Mouse (Mus musculus): ENCODE data around the gene Ggta1. TPM values are rescaled to one million over a fixed set of nuclear protein-coding genes. Genes with fewer than 3 reads are reported as not detected.

The Ggta1 gene
- polyA plus RNA-seq, 1 experiment: 3.5 TPM

GRCm38 (mm10) chr2:35480073-35480472, 17.0 kb upstream of the Ggta1 start:
- no peak for TF ChIP-seq POLR2A (IDR thresholded peaks at IDR 0.05; ENCODE audit: low read depth, low read length)
- no peak for TF ChIP-seq CTCF (IDR thresholded peaks at IDR 0.05; ENCODE audit: extremely low read depth, insufficient read length, insufficient replicate concordance, low read depth, low read length)
- Histone ChIP-seq H3K4me3 (ENCODE audit: low read depth, low read length) (no peak overlapping the region), H3K27me3 (ENCODE audit: control insufficient read depth, insufficient read depth, low read length) (no peaks in the 10 kb centered on the region), H3K27ac (ENCODE audit: insufficient read depth, low read depth, low read length) (peak overlapping the region; percentile 16; the same call in 1 of the 2 replicates), H3K36me3 (ENCODE audit: control insufficient read depth, insufficient read depth, low read length) (no peaks in the 10 kb centered on the region), H3K4me1 (ENCODE audit: control insufficient read depth, insufficient read depth, insufficient read length, low read length) (peaks cover 7% of the 10 kb centered on the region)
- WGBS: 60% methylated on average over 3 of the region's 3 CpGs

DNA sequence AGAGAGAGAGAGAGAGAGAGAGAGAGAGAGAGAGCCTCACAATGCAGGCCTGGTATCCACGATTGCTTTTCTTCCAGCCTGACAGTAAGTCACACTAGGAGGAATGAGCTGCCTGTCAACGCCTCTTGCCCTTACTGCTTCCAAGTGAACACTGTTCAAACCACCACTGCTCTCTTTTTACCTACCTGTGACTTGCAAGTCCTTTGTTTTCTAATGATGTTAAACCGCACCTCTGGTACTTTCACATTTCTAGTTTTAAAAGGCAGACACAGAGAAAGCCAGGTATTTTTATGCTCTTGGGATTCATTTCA, 15.7 kb upstream of the Ggta1 start:
- Histone ChIP-seq H3K27ac (ENCODE audit: insufficient read depth, low read depth, low read length) (no peak overlapping the region), H3K4me1 (ENCODE audit: control insufficient read depth, insufficient read depth, insufficient read length, low read length) (peaks cover 7% of the 10 kb centered on the region), H3K27me3 (ENCODE audit: control insufficient read depth, insufficient read depth, low read length) (no peaks in the 10 kb centered on the region), H3K4me3 (ENCODE audit: low read depth, low read length) (no peak overlapping the region), H3K36me3 (ENCODE audit: control insufficient read depth, insufficient read depth, low read length) (no peaks in the 10 kb centered on the region)
- TF ChIP-seq CTCF (IDR thresholded peaks at IDR 0.05; ENCODE audit: extremely low read depth, insufficient read length, insufficient replicate concordance, low read depth, low read length) (no peak), POLR2A (IDR thresholded peaks at IDR 0.05; ENCODE audit: low read depth, low read length) (no peak)
- WGBS: 72% methylated on average over 3 of the region's 3 CpGs

DNA sequence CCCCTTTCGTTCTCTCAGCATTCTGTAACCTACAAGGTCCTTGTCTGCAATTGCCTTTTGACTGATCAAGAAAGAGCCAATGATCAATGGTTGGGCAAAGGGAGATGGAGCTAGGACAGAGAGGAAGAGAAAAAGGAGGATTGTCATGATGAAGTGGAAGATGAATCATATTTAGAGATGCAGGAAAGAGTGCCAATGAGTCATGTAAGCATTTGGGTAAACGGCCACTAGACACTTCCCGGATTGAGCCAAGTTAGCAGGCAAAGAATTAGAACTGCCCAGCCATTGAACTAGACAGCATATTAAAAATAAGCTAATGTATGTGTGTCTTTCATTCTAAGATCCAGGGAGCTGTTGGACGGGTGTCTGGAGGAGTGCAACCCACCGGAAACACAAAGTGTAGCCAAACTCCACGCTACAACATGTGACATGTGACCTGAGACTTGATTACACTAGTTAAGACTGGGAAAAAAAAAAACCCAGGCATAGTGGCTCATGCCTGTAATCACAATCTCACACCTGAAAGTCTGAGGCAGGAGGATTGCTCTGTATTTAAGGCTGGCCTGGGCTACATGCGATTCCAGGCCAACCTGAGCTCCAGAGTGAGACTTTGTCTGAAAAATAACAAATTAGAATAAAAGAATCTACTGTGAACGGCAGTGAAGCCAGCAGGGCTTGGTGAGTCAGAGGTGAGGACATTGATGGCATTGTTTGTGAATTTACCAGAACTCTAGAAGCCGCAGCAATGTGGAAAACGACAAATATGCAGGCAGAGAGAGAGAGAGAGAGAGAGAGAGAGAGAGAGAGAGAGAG, 15.2 kb upstream of the Ggta1 start:
- TF ChIP-seq POLR2A (IDR thresholded peaks at IDR 0.05; ENCODE audit: low read depth, low read length) (no peak), CTCF (IDR thresholded peaks at IDR 0.05; ENCODE audit: extremely low read depth, insufficient read length, insufficient replicate concordance, low read depth, low read length) (no peak)
- H3K27ac ChIP-seq (ENCODE audit: insufficient read depth, low read depth, low read length): no peak overlapping the region
- no peak overlapping the region for H3K4me3 ChIP-seq (ENCODE audit: low read depth, low read length)
- no peaks in the 10 kb centered on the region for H3K36me3 ChIP-seq (ENCODE audit: control insufficient read depth, insufficient read depth, low read length)
- H3K27me3 ChIP-seq (ENCODE audit: control insufficient read depth, insufficient read depth, low read length): no peaks in the 10 kb centered on the region
- peaks cover 7% of the 10 kb centered on the region for H3K4me1 ChIP-seq (ENCODE audit: control insufficient read depth, insufficient read depth, insufficient read length, low read length)
- WGBS: 74% methylated on average over 10 of the region's 10 CpGs

DNA sequence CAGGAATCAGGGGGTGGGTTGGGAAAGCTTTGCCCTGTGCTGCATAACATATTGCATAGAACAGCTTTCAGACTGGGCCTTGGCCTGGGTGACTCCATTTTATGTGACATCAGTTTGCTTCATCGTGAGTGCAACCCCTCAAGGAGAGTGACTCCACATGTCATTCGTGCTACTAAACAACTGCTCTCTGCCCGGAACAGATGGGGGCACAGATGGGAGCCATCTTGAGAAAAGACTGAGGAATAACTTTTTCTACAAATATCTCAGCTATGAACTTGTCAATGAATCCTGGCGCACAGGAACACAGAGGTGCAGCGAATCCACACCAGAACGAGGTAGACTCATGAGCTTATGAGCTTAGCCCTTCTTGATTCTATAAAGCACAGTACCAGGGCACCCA, 14.3 kb upstream of the Ggta1 start:
- TF ChIP-seq POLR2A (IDR thresholded peaks at IDR 0.05; ENCODE audit: low read depth, low read length) (no peak), CTCF (IDR thresholded peaks at IDR 0.05; ENCODE audit: extremely low read depth, insufficient read length, insufficient replicate concordance, low read depth, low read length) (no peak)
- Histone ChIP-seq H3K4me3 (ENCODE audit: low read depth, low read length) (no peak overlapping the region), H3K27ac (ENCODE audit: insufficient read depth, low read depth, low read length) (no peak overlapping the region), H3K27me3 (ENCODE audit: control insufficient read depth, insufficient read depth, low read length) (no peaks in the 10 kb centered on the region), H3K4me1 (ENCODE audit: control insufficient read depth, insufficient read depth, insufficient read length, low read length) (peaks cover 7% of the 10 kb centered on the region), H3K36me3 (ENCODE audit: control insufficient read depth, insufficient read depth, low read length) (no peaks in the 10 kb centered on the region)
- 91% methylated on average over 6 of the region's 6 CpGs for WGBS

DNA sequence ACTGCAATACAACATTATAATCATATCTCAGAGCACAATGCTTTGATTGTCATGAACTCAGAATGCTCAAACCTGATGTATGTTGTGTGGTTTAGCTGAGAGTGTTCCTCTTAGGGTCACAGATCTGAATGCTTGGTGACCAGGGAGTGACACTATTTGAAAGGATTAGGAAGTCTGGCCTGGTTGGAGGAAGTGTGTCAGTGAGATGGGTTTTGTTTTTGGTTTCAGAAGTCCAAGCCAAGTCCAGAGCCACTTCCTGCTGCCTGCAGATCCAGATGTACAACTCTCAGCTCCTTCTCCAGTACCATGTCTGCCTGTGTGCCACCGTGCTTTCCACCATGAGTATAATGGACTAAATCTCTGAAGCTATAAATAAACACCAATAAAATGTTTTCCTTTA, 11.9 kb upstream of the Ggta1 start:
- H3K36me3 ChIP-seq (ENCODE audit: control insufficient read depth, insufficient read depth, low read length): no peaks in the 10 kb centered on the region
- no peak for TF ChIP-seq POLR2A (IDR thresholded peaks at IDR 0.05; ENCODE audit: low read depth, low read length)
- TF ChIP-seq CTCF (IDR thresholded peaks at IDR 0.05; ENCODE audit: extremely low read depth, insufficient read length, insufficient replicate concordance, low read depth, low read length): no peak
- no peak overlapping the region for H3K27ac ChIP-seq (ENCODE audit: insufficient read depth, low read depth, low read length)
- WGBS: 53% methylated on average over 1 of the region's 1 CpGs
- H3K4me1 ChIP-seq (ENCODE audit: control insufficient read depth, insufficient read depth, insufficient read length, low read length): no peaks in the 10 kb centered on the region
- H3K4me3 ChIP-seq (ENCODE audit: low read depth, low read length): no peak overlapping the region
- no peaks in the 10 kb centered on the region for H3K27me3 ChIP-seq (ENCODE audit: control insufficient read depth, insufficient read depth, low read length)

GRCm38 (mm10) chr2:35469266-35469665, 6.2 kb upstream of the Ggta1 start:
- H3K27ac ChIP-seq (ENCODE audit: insufficient read depth, low read depth, low read length): no peak overlapping the region
- WGBS: 52% methylated on average over 3 of the region's 3 CpGs
- H3K4me1 ChIP-seq (ENCODE audit: control insufficient read depth, insufficient read depth, insufficient read length, low read length): peaks cover 3% of the 10 kb centered on the region; the same call in 1 of the 2 replicates
- no peak for TF ChIP-seq POLR2A (IDR thresholded peaks at IDR 0.05; ENCODE audit: low read depth, low read length)
- TF ChIP-seq CTCF (IDR thresholded peaks at IDR 0.05; ENCODE audit: extremely low read depth, insufficient read length, insufficient replicate concordance, low read depth, low read length): no peak
- H3K4me3 ChIP-seq (ENCODE audit: low read depth, low read length): no peak overlapping the region
- no peaks in the 10 kb centered on the region for H3K36me3 ChIP-seq (ENCODE audit: control insufficient read depth, insufficient read depth, low read length)
- no peaks in the 10 kb centered on the region for H3K27me3 ChIP-seq (ENCODE audit: control insufficient read depth, insufficient read depth, low read length)

- H3K4me3 ChIP-seq (ENCODE audit: low read depth, low read length): no peak overlapping the region
- peaks cover 3% of the 10 kb centered on the region; the same call in 1 of the 2 replicates for H3K4me1 ChIP-seq (ENCODE audit: control insufficient read depth, insufficient read depth, insufficient read length, low read length)
- H3K27me3 ChIP-seq (ENCODE audit: control insufficient read depth, insufficient read depth, low read length): no peaks in the 10 kb centered on the region; the same call in 1 of the 2 replicates
- no peaks in the 10 kb centered on the region for H3K36me3 ChIP-seq (ENCODE audit: control insufficient read depth, insufficient read depth, low read length)
- TF ChIP-seq POLR2A (IDR thresholded peaks at IDR 0.05; ENCODE audit: low read depth, low read length) (no peak), CTCF (IDR thresholded peaks at IDR 0.05; ENCODE audit: extremely low read depth, insufficient read length, insufficient replicate concordance, low read depth, low read length) (no peak)
- no peak overlapping the region for H3K27ac ChIP-seq (ENCODE audit: insufficient read depth, low read depth, low read length)
- WGBS: 57% methylated on average over 2 of the region's 2 CpGs
These were observed 5.2 kb upstream of the Ggta1 start for GRCm38 (mm10) chr2:35468276-35468675.

Data from small intestine, adult 2 months (tissue).